Mouse (Mus musculus): ENCODE data around the gene Olfr877. TPM values are rescaled to one million over a fixed set of nuclear protein-coding genes. Genes with fewer than 3 reads are reported as not detected.

Olfr877 gene
- polyA plus RNA-seq (2012; rRNA removed), result not detected in 2 replicates

DNA sequence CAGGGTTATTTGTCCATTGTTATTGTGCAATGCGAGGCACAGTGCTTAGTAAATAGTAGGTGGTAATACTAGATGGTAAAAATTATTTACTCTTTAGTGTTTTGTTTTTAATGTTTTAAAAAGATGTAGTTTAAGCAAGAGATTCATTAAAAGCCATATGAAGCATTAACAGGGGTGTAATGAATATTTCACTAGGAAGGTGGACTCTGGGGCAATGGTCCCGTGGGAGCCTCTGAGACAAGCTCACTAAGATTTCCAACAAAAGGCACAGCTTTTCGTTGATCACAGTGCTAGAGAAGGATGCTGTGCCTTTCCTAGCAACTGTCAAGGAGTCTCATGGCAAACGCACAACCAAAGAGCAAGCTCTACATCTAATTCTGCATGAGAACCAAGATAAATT, at the start of gene Olfr877:
TSS of gene Olfr877 (plus strand) at position 301 of the 400 bp plus-strand sequence.
- no peak within 1 kb of the TSS for H3K4me3 ChIP-seq (ENCODE audit: extremely low read depth, insufficient read depth, insufficient read length)
- no peak within 1 kb of the TSS for H3K27ac ChIP-seq (ENCODE audit: insufficient read depth, low read length)
- H3K36me3 ChIP-seq (ENCODE audit: control insufficient read depth, insufficient read depth, low read length), result no peaks in the 10 kb centered on the region
- DNase-seq (ENCODE audit: low read depth in 1 of 2, low spot score in 2 of 2), result no peak
- no peaks in the 10 kb centered on the region for H3K27me3 ChIP-seq (ENCODE audit: control insufficient read depth, insufficient read depth, low read length)
- no peak for TF ChIP-seq POLR2A (IDR thresholded peaks at IDR 0.05; ENCODE audit: low read depth, low read length)
- no peak for TF ChIP-seq CTCF (IDR thresholded peaks at IDR 0.05; ENCODE audit: extremely low read depth, insufficient read depth, insufficient read length, insufficient replicate concordance)
- WGBS, result 80% methylated on average over 4 of the region's 4 CpGs
- no peaks in the 10 kb centered on the region for H3K4me1 ChIP-seq (ENCODE audit: control insufficient read depth, insufficient read depth, insufficient read length)

DNA sequence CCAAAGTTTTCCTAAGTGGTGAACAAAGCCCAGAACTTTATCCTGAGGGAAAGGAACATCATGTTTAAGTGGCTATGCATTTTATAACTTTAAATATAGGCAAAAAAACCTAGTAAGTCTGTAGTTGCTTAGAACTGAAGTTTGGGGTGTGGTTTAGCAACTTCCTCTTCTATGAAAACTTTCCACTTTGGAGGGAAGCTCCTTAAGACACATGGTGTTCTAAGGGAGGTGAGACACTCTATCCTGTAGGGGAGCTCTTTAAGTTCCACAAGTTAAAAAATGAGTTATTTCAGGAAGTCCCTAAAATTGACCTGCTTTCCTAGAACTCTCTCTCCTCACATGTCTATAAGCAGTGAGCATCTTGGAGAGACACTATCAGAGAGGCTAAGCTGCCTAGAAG, 46.8 kb upstream of the Olfr877 start:
- DNase-seq (ENCODE audit: low read depth in 1 of 2, low spot score in 2 of 2), result no peak
- no peaks in the 10 kb centered on the region for H3K27me3 ChIP-seq (ENCODE audit: control insufficient read depth, insufficient read depth, low read length)
- no peak overlapping the region for H3K4me3 ChIP-seq (ENCODE audit: extremely low read depth, insufficient read depth, insufficient read length)
- no peaks in the 10 kb centered on the region for H3K4me1 ChIP-seq (ENCODE audit: control insufficient read depth, insufficient read depth, insufficient read length)
- no peaks in the 10 kb centered on the region for H3K36me3 ChIP-seq (ENCODE audit: control insufficient read depth, insufficient read depth, low read length)
- H3K27ac ChIP-seq (ENCODE audit: insufficient read depth, low read length), result no peak overlapping the region
- TF ChIP-seq CTCF (IDR thresholded peaks at IDR 0.05; ENCODE audit: extremely low read depth, insufficient read depth, insufficient read length, insufficient replicate concordance), result no peak
- TF ChIP-seq POLR2A (IDR thresholded peaks at IDR 0.05; ENCODE audit: low read depth, low read length), result no peak

DNA sequence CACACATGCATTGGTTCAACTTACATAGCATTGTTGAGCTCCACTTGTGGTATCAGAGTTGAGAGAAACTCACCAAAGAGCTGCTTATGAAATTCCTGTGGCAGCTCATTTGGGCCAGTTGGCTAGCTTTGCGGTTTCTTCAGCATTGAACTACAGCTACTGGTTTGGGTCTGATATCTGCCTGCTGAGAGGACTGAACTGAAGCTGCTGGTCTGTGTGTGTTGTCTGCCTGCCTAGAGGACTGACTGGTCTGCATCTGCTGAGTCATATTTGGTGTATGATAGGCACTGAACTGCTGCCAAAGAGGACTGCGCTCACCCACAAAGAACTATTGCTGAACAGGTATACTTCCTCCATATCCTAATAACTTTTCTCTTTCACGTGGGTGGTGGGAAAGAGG, 45.6 kb upstream of the Olfr877 start:
- 61% methylated on average over 3 of the region's 3 CpGs for WGBS
- Histone ChIP-seq H3K36me3 (ENCODE audit: control insufficient read depth, insufficient read depth, low read length) (no peaks in the 10 kb centered on the region), H3K27me3 (ENCODE audit: control insufficient read depth, insufficient read depth, low read length) (no peaks in the 10 kb centered on the region), H3K4me3 (ENCODE audit: extremely low read depth, insufficient read depth, insufficient read length) (no peak overlapping the region), H3K4me1 (ENCODE audit: control insufficient read depth, insufficient read depth, insufficient read length) (no peaks in the 10 kb centered on the region), H3K27ac (ENCODE audit: insufficient read depth, low read length) (no peak overlapping the region)
- no peak for TF ChIP-seq POLR2A (IDR thresholded peaks at IDR 0.05; ENCODE audit: low read depth, low read length)
- no peak for TF ChIP-seq CTCF (IDR thresholded peaks at IDR 0.05; ENCODE audit: extremely low read depth, insufficient read depth, insufficient read length, insufficient replicate concordance)
- no peak for DNase-seq (ENCODE audit: low read depth in 1 of 2, low spot score in 2 of 2)

DNA sequence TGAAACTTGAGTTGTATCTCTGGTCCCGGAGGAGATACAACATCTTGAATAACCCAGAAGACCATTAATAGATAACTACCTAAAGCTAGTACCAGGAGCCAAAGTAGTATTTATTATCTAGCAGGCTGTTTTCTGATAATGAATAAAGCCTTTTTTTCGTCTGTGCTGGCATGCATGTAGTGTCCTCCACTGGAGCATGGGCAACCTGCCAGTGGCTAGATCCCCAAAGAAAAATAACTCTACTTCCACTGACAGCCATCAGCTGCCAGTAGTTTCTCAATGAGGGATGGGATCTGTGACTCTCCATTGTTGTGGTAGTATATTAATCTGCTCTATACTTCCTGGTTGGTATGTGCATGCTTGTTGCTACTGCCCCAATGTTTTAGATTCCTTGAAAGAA, 45.1 kb upstream of the Olfr877 start:
- 79% methylated on average over 2 of the region's 2 CpGs for WGBS
- Histone ChIP-seq H3K4me3 (ENCODE audit: extremely low read depth, insufficient read depth, insufficient read length) (no peak overlapping the region), H3K4me1 (ENCODE audit: control insufficient read depth, insufficient read depth, insufficient read length) (no peaks in the 10 kb centered on the region), H3K27ac (ENCODE audit: insufficient read depth, low read length) (no peak overlapping the region), H3K36me3 (ENCODE audit: control insufficient read depth, insufficient read depth, low read length) (no peaks in the 10 kb centered on the region), H3K27me3 (ENCODE audit: control insufficient read depth, insufficient read depth, low read length) (no peaks in the 10 kb centered on the region)
- DNase-seq (ENCODE audit: low read depth in 1 of 2, low spot score in 2 of 2), result no peak
- TF ChIP-seq POLR2A (IDR thresholded peaks at IDR 0.05; ENCODE audit: low read depth, low read length), result no peak

DNA sequence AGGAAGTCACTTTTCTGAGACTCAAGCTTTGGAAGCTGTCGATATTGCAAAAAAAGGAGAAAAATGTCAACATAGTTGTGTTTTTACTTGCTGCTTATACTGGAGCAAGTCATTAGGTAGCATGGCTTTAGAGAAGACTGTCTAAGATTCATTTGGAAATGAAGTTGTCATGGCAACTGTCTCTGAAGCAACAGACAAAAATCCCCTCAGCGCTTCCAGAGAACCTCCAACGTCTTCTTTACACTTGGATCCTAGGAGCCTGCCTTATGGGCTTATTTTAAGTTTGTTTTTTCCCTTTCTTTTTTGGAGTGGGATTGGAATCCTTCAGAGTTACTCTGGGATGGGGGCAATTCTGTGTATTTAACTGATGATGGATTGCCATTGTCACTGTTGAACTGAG, 39.4 kb upstream of the Olfr877 start:
- Histone ChIP-seq H3K4me1 (ENCODE audit: control insufficient read depth, insufficient read depth, insufficient read length) (no peaks in the 10 kb centered on the region), H3K4me3 (ENCODE audit: extremely low read depth, insufficient read depth, insufficient read length) (no peak overlapping the region), H3K27ac (ENCODE audit: insufficient read depth, low read length) (no peak overlapping the region), H3K36me3 (ENCODE audit: control insufficient read depth, insufficient read depth, low read length) (no peaks in the 10 kb centered on the region), H3K27me3 (ENCODE audit: control insufficient read depth, insufficient read depth, low read length) (no peaks in the 10 kb centered on the region)
- DNase-seq (ENCODE audit: low read depth in 1 of 2, low spot score in 2 of 2), result no peak
- no peak for TF ChIP-seq POLR2A (IDR thresholded peaks at IDR 0.05; ENCODE audit: low read depth, low read length)
- WGBS, result 92% methylated on average over 3 of the region's 3 CpGs

DNA sequence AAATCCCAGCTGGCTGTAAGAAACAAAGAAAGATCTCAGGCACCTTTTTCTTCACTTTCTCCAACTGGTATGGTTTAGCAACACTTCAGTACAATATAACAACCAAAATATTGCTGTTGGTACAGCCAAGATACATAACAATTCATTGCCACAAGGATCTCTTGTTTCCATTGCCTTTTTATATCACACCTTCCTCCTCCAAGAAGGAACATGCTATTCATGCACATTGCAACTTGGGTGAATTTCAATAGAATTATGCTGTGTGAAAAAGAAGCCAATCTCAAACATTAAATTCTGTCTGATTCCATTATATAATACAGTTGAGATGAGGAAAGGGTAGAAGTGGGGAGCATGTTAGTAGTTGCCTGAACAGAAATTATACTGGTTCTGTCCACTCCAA, 24.2 kb upstream of the Olfr877 start:
- H3K4me3 ChIP-seq (ENCODE audit: extremely low read depth, insufficient read depth, insufficient read length), result no peak overlapping the region
- TF ChIP-seq CTCF (IDR thresholded peaks at IDR 0.05; ENCODE audit: extremely low read depth, insufficient read depth, insufficient read length, insufficient replicate concordance), result no peak
- no peaks in the 10 kb centered on the region for H3K36me3 ChIP-seq (ENCODE audit: control insufficient read depth, insufficient read depth, low read length)
- no peak for DNase-seq (ENCODE audit: low read depth in 1 of 2, low spot score in 2 of 2)
- H3K27ac ChIP-seq (ENCODE audit: insufficient read depth, low read length), result no peak overlapping the region
- no peaks in the 10 kb centered on the region for H3K4me1 ChIP-seq (ENCODE audit: control insufficient read depth, insufficient read depth, insufficient read length)
- H3K27me3 ChIP-seq (ENCODE audit: control insufficient read depth, insufficient read depth, low read length), result no peaks in the 10 kb centered on the region

DNA sequence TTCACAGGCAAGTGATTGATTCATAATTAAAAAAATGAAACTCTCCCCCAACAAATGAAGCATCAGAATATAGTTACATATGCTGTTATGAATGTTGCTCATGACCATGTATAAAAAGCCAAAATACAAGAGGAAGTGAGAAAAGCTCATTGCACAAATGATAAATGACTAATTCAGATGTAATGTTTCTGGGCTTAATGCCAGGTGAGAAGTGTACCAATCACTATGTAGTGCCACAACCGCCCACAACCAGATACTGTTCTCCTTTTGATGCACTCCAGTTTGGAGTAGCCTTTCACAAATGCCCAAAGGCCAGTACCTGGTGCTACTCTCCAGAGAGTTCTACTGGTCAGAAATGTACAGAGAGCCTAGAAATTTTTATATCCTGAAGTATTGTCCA, 20.7 kb upstream of the Olfr877 start:
- H3K4me1 ChIP-seq (ENCODE audit: control insufficient read depth, insufficient read depth, insufficient read length), result no peaks in the 10 kb centered on the region
- WGBS, result 25% methylated on average over 1 of the region's 1 CpGs
- H3K27ac ChIP-seq (ENCODE audit: insufficient read depth, low read length), result no peak overlapping the region
- H3K4me3 ChIP-seq (ENCODE audit: extremely low read depth, insufficient read depth, insufficient read length), result no peak overlapping the region
- no peak for TF ChIP-seq POLR2A (IDR thresholded peaks at IDR 0.05; ENCODE audit: low read depth, low read length)
- no peak for TF ChIP-seq CTCF (IDR thresholded peaks at IDR 0.05; ENCODE audit: extremely low read depth, insufficient read depth, insufficient read length, insufficient replicate concordance)
- H3K27me3 ChIP-seq (ENCODE audit: control insufficient read depth, insufficient read depth, low read length), result no peaks in the 10 kb centered on the region
- DNase-seq (ENCODE audit: low read depth in 1 of 2, low spot score in 2 of 2), result no peak
- no peaks in the 10 kb centered on the region for H3K36me3 ChIP-seq (ENCODE audit: control insufficient read depth, insufficient read depth, low read length)

DNA sequence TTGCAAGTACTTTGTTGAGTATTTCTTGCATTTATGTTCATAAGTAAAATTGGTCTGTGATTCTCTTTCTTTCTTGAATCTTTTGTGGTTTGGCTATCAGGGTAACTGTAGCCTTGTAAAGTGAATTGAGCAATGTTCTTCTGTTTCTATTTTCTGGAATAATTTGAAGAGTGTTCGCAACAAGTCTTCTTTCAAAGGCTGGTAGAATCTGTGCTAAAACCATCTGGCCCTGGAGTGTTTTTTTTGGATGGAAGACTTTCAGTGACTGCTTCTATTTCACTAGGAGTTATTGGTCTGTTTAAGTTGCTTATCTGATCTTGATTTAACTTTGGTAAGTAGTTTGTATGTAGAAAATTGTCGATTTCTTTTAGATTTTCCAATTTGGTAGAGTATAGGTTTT, 4.8 kb upstream of the Olfr877 start:
- Histone ChIP-seq H3K4me1 (ENCODE audit: control insufficient read depth, insufficient read depth, insufficient read length) (no peaks in the 10 kb centered on the region), H3K27ac (ENCODE audit: insufficient read depth, low read length) (no peak overlapping the region), H3K36me3 (ENCODE audit: control insufficient read depth, insufficient read depth, low read length) (no peaks in the 10 kb centered on the region), H3K4me3 (ENCODE audit: extremely low read depth, insufficient read depth, insufficient read length) (no peak overlapping the region), H3K27me3 (ENCODE audit: control insufficient read depth, insufficient read depth, low read length) (no peaks in the 10 kb centered on the region)
- 90% methylated on average over 2 of the region's 2 CpGs for WGBS
- DNase-seq (ENCODE audit: low read depth in 1 of 2, low spot score in 2 of 2), result no peak
- TF ChIP-seq CTCF (IDR thresholded peaks at IDR 0.05; ENCODE audit: extremely low read depth, insufficient read depth, insufficient read length, insufficient replicate concordance), result no peak
- TF ChIP-seq POLR2A (IDR thresholded peaks at IDR 0.05; ENCODE audit: low read depth, low read length), result no peak

Data from spleen, adult 2 months (tissue).